Mouse (Mus musculus): Measurements from ENCODE around the gene Chst11.

The Chst11 gene

DNA sequence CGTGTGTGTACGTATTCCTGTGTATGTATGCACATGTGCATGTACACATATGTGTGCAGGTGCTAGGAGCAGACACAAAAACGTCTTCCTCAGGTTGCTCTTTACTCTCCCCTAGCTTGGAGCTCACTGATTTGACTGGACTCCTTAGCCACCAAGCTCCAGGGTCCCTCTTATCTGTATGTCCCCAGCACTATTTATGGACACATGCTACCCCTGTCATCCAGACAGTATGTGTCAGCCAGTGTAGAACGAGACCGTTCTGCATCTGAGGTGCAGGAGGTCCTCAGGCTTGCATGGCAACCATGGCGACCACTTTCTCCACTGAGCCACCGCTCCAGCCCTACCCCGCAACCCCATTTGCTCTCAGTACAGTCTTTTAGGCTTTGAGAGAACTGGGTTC is 93.4 kb downstream of the Chst11 start:
- DNase-seq (ENCODE audit: low spot score): no peak

DNA sequence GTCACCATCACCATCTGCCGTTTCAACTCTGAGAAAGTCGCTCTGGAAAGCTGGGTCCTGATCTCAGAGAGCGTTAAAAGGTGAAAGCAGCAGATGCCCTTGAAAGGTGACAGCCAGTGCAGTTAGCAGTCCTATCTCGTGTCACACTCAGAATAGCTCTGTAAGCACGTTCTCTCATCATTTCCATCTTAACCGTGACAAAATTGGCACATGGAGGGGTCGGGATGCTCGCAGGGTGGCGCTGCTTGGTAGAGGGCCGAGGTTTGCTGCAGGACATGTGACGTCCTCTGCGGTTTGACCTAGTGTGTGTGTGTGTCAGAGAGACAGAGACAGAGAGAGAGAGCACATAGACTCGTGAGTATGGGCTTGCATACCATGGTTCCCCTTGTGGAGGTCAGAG is 94.5 kb downstream of the Chst11 start:
- no peak for DNase-seq (ENCODE audit: low spot score)

- no peak for DNase-seq (ENCODE audit: low spot score)
Observed at GRCm38 (mm10) chr10:83080275-83080741, 95.0 kb downstream of the Chst11 start.

- no peak for DNase-seq (ENCODE audit: low spot score)
Observed at GRCm38 (mm10) chr10:83080930-83081329, 95.6 kb downstream of the Chst11 start.

DNA sequence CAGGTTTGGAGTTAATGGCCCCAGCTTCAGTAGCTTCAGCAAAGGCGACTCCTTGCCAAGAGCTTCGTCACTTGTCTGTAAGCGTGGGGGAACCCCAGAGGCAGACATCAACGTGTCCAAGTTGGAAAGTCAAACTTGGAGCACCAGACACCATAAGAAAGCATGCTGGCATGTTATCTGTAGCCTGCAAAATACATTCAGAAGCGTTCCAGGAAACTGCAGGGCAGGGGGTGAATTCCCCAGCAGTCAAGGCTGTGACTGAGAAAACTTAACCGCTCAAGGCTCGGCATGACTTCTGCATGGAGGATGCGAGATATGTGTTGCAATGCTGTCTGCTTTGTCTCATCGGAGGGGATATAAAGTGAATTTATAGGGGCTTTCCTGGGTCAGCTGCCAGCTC is 98.6 kb downstream of the Chst11 start:
- no peak for DNase-seq (ENCODE audit: low spot score)

DNA sequence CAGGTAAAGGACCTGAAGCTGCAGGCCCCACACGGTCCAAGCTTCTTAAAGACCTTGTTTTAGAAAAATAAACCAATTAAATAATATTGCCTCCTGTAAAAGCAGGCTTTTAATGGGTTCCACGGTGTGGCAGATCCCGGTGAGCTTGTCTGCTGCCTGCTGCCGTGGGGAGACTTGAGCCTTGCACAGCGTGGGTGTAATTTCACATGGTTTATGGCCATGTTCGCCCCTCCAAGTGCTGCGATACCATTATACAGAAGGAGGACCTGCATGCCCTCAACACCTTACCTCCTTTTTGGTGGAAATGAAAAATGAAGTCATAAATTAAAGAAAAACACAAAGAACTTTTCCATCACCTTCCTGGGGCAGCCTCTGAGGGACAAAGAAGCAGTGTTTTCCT is 103.0 kb downstream of the Chst11 start:
- DNase-seq (ENCODE audit: low spot score): no peak

DNA sequence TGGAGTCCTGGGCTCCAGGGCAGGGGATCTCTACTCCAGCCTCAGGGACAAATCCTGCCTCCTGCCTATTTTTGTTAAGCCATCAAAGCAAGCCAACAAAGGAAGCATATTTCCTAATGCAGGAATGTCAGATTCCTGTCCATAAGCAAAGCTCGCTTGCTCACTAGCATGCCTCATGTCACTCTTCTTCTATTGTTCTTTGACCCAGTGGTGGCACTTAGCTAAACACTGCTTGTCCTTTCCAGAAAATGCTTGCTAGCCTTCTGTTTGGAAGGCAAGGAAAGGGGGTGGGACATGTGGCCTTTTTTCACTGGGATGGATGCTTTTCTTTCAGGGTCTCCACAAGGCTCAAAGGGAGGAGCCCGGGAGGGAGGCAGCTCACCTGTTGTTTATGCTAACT is 103.5 kb downstream of the Chst11 start:
- DNase-seq (ENCODE audit: low spot score): no peak

- DNase-seq (ENCODE audit: low spot score): no peak
Observed at GRCm38 (mm10) chr10:83090185-83090584, 104.9 kb downstream of the Chst11 start.

GRCm38 (mm10) chr10:83093705-83094104 is 108.4 kb downstream of the Chst11 start:
- no peak for DNase-seq (ENCODE audit: low spot score)

DNA sequence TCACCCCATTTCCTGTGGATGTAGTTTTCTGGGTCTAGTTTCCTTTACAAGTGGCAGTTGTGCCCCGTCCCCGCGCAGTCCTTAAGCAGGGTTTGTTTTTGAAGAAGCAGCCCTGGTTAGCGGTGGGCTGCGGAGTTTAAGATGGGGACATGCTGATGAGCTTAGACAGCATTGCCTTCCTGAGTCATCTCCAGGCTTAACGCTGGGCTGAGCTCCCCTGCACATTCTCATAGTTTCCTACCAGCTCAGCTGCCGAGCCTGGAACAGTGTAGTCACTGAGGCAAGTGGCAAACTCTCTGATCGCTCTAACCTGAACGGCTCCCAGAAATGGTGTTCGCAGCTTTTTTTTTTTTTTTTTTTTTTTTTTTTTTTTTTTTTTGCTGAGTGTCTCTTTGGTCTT is 109.0 kb downstream of the Chst11 start:
- no peak for DNase-seq (ENCODE audit: low spot score)

GRCm38 (mm10) chr10:83094821-83095725 is 109.8 kb downstream of the Chst11 start:
- DNase-seq (ENCODE audit: low spot score): no peak

DNA sequence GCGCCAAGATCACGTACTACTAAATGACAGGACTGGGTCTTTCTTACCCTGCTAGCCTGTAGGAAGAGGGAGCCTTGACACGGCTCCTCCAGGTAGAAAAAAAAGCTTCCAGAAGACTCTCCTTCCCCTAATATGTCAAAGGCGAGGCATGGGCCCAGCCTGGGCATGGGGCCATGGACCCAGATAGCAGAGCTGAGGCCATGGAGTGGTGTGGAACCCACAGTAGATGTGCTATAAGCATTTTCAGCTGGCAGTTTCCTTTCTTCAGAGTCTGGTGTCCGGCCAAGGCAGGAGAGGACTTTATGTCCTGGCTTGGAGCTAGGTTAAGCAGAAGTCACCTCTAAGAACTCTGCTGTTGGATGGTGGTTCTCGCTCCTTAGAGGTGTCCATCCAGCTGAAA is 111.0 kb downstream of the Chst11 start:
- DNase-seq (ENCODE audit: low spot score): no peak

- DNase-seq (ENCODE audit: low spot score): no peak
Observed at GRCm38 (mm10) chr10:83098940-83099339, 113.6 kb downstream of the Chst11 start.

DNA sequence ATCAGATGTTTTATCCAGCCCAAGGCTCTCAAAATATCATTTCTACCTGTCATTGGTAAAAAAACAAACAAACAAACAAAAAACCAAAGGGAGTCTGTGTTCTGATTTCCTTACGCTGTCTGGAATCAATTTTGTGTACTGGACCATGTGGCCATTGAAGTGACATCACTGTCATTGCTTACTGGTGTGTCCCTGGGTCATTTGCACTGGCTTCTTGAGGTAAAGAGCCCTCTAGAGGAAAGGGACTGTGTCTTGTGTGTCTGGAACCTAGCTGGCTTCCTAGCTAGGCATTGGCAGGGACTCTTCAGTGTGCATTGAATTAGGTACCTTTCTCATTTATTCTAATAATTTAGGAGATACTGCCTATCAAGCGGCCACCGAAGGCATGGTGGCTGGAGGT is 114.4 kb downstream of the Chst11 start:
- DNase-seq (ENCODE audit: low spot score): no peak

DNA sequence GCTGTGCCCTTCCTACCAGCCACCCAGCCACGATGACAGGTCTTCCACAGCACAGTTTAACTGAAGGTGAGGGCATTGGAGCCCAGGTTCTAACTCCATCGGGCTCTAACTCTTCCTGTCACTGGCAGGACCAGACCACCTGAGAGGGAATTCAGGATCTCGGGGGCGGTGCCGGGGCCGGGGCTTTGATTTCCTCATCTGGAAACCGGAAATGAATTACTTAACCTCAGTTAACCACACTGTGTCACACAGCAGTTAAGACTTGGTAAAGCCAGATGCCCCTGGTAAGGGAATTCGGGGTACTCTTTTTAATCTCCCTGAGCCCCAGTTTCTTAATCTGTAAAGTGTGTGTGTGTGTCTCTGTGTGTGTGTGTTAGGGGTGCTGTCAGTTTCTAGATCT is 115.6 kb downstream of the Chst11 start:
- no peak for DNase-seq (ENCODE audit: low spot score)

- no peak for DNase-seq (ENCODE audit: low spot score)
Observed at GRCm38 (mm10) chr10:83101421-83102207, 116.3 kb downstream of the Chst11 start.

GRCm38 (mm10) chr10:83102745-83103144 is 117.4 kb downstream of the Chst11 start:
- no peak for DNase-seq (ENCODE audit: low spot score)

GRCm38 (mm10) chr10:83104221-83104620 is 118.9 kb downstream of the Chst11 start:
- no peak for DNase-seq (ENCODE audit: low spot score)

- no peak for DNase-seq (ENCODE audit: low spot score)
Observed at GRCm38 (mm10) chr10:83106152-83106746, 121.0 kb downstream of the Chst11 start.

DNA sequence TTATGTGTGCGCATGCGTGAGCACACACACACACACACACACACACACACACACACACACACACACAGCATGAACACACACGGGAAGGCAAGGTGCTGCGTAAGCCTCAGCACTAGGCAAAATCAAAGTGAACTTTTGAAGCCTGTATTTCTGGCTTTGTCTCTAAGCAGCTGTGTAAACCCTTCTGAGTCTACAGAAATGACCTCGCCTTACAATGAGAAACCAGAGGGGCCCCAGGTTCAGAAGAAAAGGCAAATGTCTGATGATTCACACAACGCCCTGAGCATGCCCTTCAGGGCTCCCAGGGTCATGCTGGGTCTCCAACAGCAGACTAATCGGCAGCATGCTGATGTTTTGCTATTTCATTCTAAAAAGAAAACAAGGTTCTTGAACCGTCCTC is 122.1 kb downstream of the Chst11 start:
- no peak for DNase-seq (ENCODE audit: low spot score)

DNA sequence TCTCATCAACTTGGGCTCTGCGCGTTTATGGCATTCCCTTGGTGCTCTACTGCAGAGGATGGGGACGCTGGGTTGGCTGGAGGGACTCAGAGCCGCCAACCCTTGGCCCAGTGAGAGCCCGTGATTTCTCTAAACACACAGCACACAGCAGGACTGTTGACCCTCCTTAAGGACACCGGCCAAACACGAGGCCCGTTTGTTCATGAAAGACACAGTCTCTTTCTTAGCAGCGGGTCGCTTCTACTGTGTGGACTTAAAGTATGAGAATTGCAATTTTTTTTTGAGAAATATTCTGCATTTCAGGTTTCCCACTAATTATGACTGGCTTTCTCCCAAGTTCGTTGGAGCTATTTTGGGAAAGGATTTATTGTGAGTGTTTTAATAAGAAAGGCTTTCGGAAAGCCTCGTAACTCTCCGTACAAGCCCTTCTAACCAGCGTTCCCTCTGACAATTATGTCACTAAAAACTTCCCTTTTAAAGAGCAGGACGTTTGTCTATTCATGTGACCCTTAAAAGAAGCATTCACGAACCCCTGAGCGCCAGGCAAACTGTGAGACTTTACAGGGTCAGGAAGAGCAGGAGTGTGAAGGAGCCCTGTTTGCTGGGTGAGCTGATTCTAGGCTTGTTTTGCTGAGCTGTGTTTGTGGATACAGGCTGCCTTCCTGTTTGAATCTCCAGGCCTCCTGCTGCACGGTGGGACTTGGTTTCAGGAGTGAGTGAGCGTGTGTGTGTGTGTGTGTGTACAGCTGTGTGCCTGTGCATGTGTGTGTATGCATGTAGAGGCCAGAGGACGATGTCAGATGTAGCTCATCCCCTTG is 122.8 kb downstream of the Chst11 start:
- DNase-seq (ENCODE audit: low spot score): no peak

- DNase-seq (ENCODE audit: low spot score): no peak
Observed at GRCm38 (mm10) chr10:83108946-83109345, 123.6 kb downstream of the Chst11 start.
